Mouse (Mus musculus): ENCODE data around the gene Rbfox3. TPM values are rescaled to one million over a fixed set of nuclear protein-coding genes. Genes with fewer than 3 reads are reported as not detected.

Gene Rbfox3
- total and polyA plus RNA-seq, 3 experiments: not detected

DNA sequence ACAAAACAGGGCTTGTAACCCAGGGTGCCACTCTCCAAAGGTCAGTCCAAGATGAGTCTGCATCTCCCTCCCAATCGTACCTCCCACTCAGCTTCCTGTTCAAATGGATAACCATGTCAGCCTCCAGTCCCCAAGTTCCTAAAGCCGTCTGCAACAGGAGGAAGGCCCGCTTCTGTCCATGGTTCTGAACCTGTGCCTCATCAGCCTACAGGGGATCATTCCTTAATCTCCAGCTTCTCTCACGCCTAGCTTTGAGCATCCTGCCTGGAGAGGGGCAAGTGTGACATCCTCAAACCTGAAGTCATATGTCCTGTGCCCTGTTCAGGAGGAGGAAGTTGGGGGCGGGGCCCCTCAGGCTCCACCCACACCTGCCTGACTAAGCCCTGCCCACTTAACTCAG is 15.7 kb upstream of the Rbfox3 start:
- Histone ChIP-seq H3K9ac (ENCODE audit: insufficient read depth, low read depth) (no peak overlapping the region), H3K36me3 (replicated peaks in 1 of 2; ENCODE audit: control insufficient read depth in 1 of 2, insufficient read depth in 1 of 2, low read length in 1 of 2) (no peaks in the 10 kb centered on the region), H3K27ac (ENCODE audit: insufficient read depth, low read depth) (no peak overlapping the region), H3K27me3 (replicated peaks) (peaks cover 75% of the 10 kb centered on the region), H3K79me2 (replicated peaks; ENCODE audit: control insufficient read depth, extremely low read depth, insufficient read depth, poor library complexity, severe bottlenecking) (no peaks in the 10 kb centered on the region), H3K9me3 (replicated peaks; ENCODE audit: low read length) (peaks cover 17% of the 10 kb centered on the region), H3K4me2 (ENCODE audit: insufficient read depth, low read depth, poor library complexity, severe bottlenecking) (no peak overlapping the region), H3K4me1 (ENCODE audit: control insufficient read depth in 1 of 2, insufficient read depth in 2 of 2) (no peaks in the 10 kb centered on the region), H3K4me3 (replicated peaks in 1 of 3; ENCODE audit: low read depth in 2 of 3, low read length in 2 of 3, poor library complexity in 1 of 3) (no peak overlapping the region)
- no peak for DNase-seq (ENCODE audit: extremely low read depth)
- in situ Hi-C loops (cut with MboI; ENCODE audit: low pct_ligation_motif_present, low pct_unique_long_range_greater_than_20kb, low sequenced_read_pairs) (no loop called here), dilution Hi-C loops (cut with MboI; ENCODE audit: extremely low pct_ligation_motif_present, extremely low pct_unique_long_range_greater_than_20kb, low sequenced_read_pairs) (no loop called here)
- no peak for TF ChIP-seq JUN (IDR thresholded peaks at IDR 0.05; ENCODE audit: insufficient read depth, low read depth, low read length)
- TF ChIP-seq CTCF (conservative IDR thresholded peaks at IDR 0.05 in 1 of 2, IDR thresholded peaks at IDR 0.05 in 1 of 2; ENCODE audit: low read depth in 2 of 2, low read length in 2 of 2): no peak
- no peak for TF ChIP-seq USF1 (IDR thresholded peaks at IDR 0.05; ENCODE audit: low read depth, low read length)
- no peak for TF ChIP-seq EP300 (IDR thresholded peaks at IDR 0.05; ENCODE audit: low read length)
- no peak for TF ChIP-seq RAD21 (IDR thresholded peaks at IDR 0.05; ENCODE audit: low read depth, low read length)
- no peak for TF ChIP-seq UBTF (IDR thresholded peaks at IDR 0.05; ENCODE audit: low read depth, low read length)
- TF ChIP-seq POLR2AphosphoS2 (IDR thresholded peaks at IDR 0.05; ENCODE audit: low read depth, low read length): no peak

GRCm38 (mm10) chr11:118921852-118922251 is 10.5 kb upstream of the Rbfox3 start:
- in situ Hi-C loops (cut with MboI; ENCODE audit: low pct_ligation_motif_present, low pct_unique_long_range_greater_than_20kb, low sequenced_read_pairs): no loop called here
- no peak overlapping the region for H3K4me3 ChIP-seq (replicated peaks in 1 of 3; ENCODE audit: low read depth in 2 of 3, low read length in 2 of 3, poor library complexity in 1 of 3)
- TF ChIP-seq PAX5 (IDR thresholded peaks at IDR 0.05; ENCODE audit: low read length): no peak
- TF ChIP-seq ZC3H11A (IDR thresholded peaks at IDR 0.05; ENCODE audit: low read depth, low read length): no peak
- no peak for TF ChIP-seq IRF4 (IDR thresholded peaks at IDR 0.05; ENCODE audit: low read depth, low read length)
- no peak for TF ChIP-seq CTCF (conservative IDR thresholded peaks at IDR 0.05 in 1 of 2, IDR thresholded peaks at IDR 0.05 in 1 of 2; ENCODE audit: low read depth in 2 of 2, low read length in 2 of 2)
- TF ChIP-seq UBTF (IDR thresholded peaks at IDR 0.05; ENCODE audit: low read depth, low read length): no peak
- TF ChIP-seq BHLHE40 (IDR thresholded peaks at IDR 0.05; ENCODE audit: low read depth, low read length): no peak
- TF ChIP-seq SIN3A (IDR thresholded peaks at IDR 0.05; ENCODE audit: low read length): no peak
- TF ChIP-seq ZMIZ1 (IDR thresholded peaks at IDR 0.05; ENCODE audit: low read depth, low read length): no peak
- TF ChIP-seq HCFC1 (IDR thresholded peaks at IDR 0.05; ENCODE audit: low read depth, low read length): no peak
- no peak for TF ChIP-seq JUND (conservative IDR thresholded peaks at IDR 0.05; ENCODE audit: low read depth, low read length)
- no peak for TF ChIP-seq TCF12 (IDR thresholded peaks at IDR 0.05; ENCODE audit: low read depth, low read length)
- no peak for TF ChIP-seq ZNF384 (IDR thresholded peaks at IDR 0.05; ENCODE audit: low read depth, low read length)
- TF ChIP-seq USF2 (conservative IDR thresholded peaks at IDR 0.05; ENCODE audit: low read depth, low read length): no peak
- TF ChIP-seq POLR2A (IDR thresholded peaks at IDR 0.05; ENCODE audit: low read depth, low read length): no peak
- TF ChIP-seq MYC (IDR thresholded peaks at IDR 0.05; ENCODE audit: low read depth, low read length): no peak
- no peak for TF ChIP-seq RAD21 (IDR thresholded peaks at IDR 0.05; ENCODE audit: low read depth, low read length)
- TF ChIP-seq JUN (IDR thresholded peaks at IDR 0.05; ENCODE audit: insufficient read depth, low read depth, low read length): no peak
- no peak for TF ChIP-seq SMC3 (IDR thresholded peaks at IDR 0.05; ENCODE audit: low read depth, low read length)
- TF ChIP-seq CHD1 (IDR thresholded peaks at IDR 0.05; ENCODE audit: low read depth, low read length): no peak
- no peak for DNase-seq (ENCODE audit: extremely low read depth)
- H3K36me3 ChIP-seq (replicated peaks in 1 of 2; ENCODE audit: control insufficient read depth in 1 of 2, insufficient read depth in 1 of 2, low read length in 1 of 2): no peaks in the 10 kb centered on the region
- H3K27ac ChIP-seq (ENCODE audit: insufficient read depth, low read depth): no peak overlapping the region
- dilution Hi-C loops (cut with MboI; ENCODE audit: extremely low pct_ligation_motif_present, extremely low pct_unique_long_range_greater_than_20kb, low sequenced_read_pairs): no loop called here
- H3K4me1 ChIP-seq (ENCODE audit: control insufficient read depth in 1 of 2, insufficient read depth in 2 of 2): no peaks in the 10 kb centered on the region
- no peaks in the 10 kb centered on the region for H3K9me3 ChIP-seq (replicated peaks; ENCODE audit: low read length)
- no peaks in the 10 kb centered on the region for H3K79me2 ChIP-seq (replicated peaks; ENCODE audit: control insufficient read depth, extremely low read depth, insufficient read depth, poor library complexity, severe bottlenecking)
- no peak overlapping the region for H3K9ac ChIP-seq (ENCODE audit: insufficient read depth, low read depth)
- no peak overlapping the region for H3K4me2 ChIP-seq (ENCODE audit: insufficient read depth, low read depth, poor library complexity, severe bottlenecking)
- H3K27me3 ChIP-seq (replicated peaks): peaks cover 92% of the 10 kb centered on the region

Data from CH12.LX (cell line).